Mouse (Mus musculus) right cerebral cortex, postnatal 4 days (tissue): ENCODE measurements at regions not wholly inside any gene's neighbourhood (a gene's known extent, or its start where the extent isn't known, plus 50 kb on each side); places are given as distances from the start of the nearest gene placed in this dataset.

Source experiments
- DNase-seq: peaks from one replicate; pipeline ENCODE4 v3.0.0-alpha.2; 2022

DNA sequence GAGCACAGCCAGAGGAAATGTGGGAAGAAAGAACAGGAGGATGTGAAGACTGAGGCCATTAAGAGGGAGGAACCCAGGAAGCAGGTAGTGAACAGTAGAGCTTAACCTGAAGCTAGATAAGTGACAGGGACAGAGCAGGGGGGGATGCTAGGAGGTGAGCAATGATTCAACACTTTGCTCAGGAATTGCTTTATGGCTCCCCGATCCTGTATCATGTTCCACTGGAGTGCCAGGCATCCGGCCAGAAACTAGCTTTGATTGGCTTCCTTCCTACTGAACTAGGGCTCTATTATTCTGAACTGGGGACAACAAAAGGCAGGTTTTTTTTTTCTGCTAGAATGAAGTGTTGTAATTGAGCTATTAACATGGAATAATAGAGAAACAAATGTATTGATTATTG is 493.1 kb upstream of the Fat3 start:
- peak; percentile 20 for DNase-seq

- no peak for DNase-seq
Measured at GRCm38 (mm10) chr9:16988114-16988513, 487.0 kb upstream of the Fat3 start.

GRCm38 (mm10) chr9:16977321-16977720 is 476.2 kb upstream of the Fat3 start:
- no peak for DNase-seq

DNA sequence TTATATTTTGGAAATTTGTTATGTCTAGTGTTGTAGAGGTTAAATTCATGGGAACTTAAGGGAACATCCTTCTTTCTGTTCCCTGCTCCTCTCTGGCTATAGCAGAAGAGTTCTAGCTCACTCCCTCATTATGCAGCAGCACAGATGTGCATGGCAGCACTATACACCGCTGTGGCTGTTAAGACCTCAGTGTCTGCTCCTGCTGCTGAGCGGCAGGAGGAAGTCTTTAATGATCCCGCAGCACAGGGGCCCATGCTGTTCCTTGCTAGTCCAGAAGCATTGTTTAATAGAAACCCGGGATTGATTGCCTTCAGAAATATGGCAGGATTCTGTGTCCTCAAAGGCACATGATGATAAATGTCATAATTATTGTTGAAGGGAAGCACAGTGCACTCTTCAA is 469.3 kb upstream of the Fat3 start:
- no peak for DNase-seq

- no peak for DNase-seq
Measured at GRCm38 (mm10) chr9:16933602-16934001, 432.5 kb upstream of the Fat3 start.

DNA sequence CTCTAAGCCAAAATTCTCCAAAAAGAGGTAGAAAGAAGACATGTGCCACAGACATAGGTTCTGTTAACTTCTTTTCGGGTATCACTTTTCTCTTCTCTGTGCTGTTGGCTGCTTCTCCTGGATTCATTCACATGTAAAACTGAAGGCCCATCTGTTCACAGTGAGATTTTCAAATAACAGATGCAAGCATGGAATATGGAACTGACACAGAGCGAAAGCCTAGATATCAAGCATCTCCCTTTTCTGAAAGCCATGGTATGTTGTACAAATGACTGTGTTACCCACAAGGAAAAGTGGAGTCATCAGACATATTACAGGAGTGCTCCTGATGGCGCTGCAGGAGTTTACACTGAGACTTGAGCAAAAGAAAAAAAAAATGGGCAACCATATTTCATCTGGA is 430.5 kb upstream of the Fat3 start:
- DNase-seq, result no peak

- DNase-seq, result no peak
Measured at GRCm38 (mm10) chr9:16926315-16926984, 425.4 kb upstream of the Fat3 start.

DNA sequence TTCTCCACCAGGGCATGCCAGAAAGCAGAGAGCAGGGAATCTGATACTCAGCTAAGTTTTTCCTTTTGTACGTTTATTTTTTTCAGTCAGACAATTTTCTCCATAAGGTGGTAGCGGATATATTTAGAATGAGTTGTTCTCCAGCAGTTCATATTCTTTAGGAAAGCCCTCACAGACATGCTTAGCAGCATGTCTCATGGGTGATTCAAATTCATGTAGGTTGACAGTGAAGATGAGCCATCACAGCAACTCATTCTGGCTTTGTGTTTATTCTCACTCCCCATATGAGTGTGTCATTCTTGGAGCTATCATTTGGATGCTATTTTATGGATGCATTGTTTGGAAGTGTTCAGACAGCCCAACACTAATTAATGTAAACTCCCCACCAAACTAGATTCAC is 424.2 kb upstream of the Fat3 start:
- DNase-seq, result no peak

DNA sequence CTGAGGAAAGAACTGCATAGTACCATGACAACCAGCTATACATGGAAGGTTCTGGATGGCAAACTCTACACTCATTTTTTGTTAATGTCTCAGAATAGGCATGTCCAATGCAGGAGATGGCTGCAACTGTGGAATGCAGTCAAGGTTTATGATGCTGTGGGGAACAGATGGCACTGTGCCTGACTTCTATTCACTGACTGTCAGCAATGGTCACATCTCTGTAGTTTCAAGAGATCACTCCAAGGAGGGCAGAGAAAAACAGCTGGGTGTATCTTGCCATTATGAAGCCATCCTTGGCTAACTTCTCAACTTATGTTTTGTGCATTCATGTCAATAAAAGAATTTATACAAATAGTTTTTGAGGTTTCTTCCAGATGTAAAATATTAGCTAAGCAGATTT is 405.1 kb upstream of the Fat3 start:
- DNase-seq, result no peak

GRCm38 (mm10) chr9:16899060-16899459 is 398.0 kb upstream of the Fat3 start:
- no peak for DNase-seq

DNA sequence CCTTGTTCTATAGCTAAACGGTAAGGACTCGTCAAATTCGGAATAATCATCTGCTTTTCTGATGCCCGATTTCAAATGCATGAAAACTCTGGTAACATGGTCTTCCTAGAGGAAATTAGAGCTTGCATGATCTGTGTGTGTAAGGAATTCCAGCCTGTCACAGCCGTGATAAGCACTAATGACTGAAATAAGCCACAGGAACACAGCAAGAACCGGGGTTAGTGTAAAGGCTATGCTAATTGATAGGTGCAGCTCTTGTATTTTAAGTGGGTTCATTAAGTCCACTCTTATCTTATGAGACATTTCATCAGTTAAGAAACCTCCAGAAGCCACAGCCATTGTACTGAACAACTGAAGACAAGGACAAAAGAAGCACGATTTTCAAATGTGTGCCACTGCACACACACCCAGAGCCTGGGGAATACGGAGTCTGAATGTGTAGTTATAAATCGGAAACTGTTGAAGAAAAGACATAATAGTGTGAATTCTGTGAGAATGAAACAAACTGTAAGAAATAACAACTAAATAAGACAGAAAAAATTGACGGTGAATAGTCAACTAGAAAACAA is 351.5 kb upstream of the Fat3 start:
- DNase-seq, result no peak

- DNase-seq, result no peak
Measured at GRCm38 (mm10) chr9:16808494-16808893, 307.4 kb upstream of the Fat3 start.

DNA sequence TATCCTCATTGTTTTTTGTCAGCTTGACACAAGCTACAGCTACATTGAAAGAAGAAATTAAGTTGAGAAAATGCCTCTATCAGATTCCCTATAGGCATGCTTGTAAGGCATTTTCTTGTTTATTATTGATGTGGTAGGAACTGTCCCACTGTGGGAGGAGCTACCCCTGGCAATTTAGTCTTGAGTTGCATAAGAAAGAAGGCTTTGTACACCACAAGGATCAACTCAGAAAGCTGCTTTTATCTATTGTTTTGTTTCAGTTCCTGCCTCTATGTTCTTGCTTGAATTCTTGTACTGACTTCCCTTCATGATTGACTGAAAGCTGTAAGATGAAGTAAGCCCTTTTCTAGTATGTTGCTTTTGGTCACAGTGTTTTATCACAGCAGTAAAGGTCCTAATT is 271.8 kb upstream of the Fat3 start:
- no peak for DNase-seq

GRCm38 (mm10) chr9:16727653-16728052 is 226.6 kb upstream of the Fat3 start:
- DNase-seq, result no peak

GRCm38 (mm10) chr9:16702431-16702830 is 201.3 kb upstream of the Fat3 start:
- no peak for DNase-seq

- no peak for DNase-seq
Measured at GRCm38 (mm10) chr9:16661527-16661926, 160.4 kb upstream of the Fat3 start.

GRCm38 (mm10) chr9:16660940-16661339 is 159.9 kb upstream of the Fat3 start:
- DNase-seq, result no peak
